Mouse (Mus musculus) midbrain, embryonic 14.5 days (tissue): ENCODE data around the gene Edn3. TPM values are rescaled to one million over a fixed set of nuclear protein-coding genes. Genes with fewer than 3 reads are reported as not detected.

Source experiments
- ATAC-seq: fragments of 200-750 bp; cut with Nextera tagmentation; 2 replicates; pipeline ENCODE4 v1.8.0; 2017; ENCODE audit warnings: moderate number of reproducible peaks, moderate library complexity; ENCODE audit not compliant: low FRiP score, low TSS enrichment
- DNase-seq: peaks from one replicate; pipeline ENCODE4 v3.0.0-alpha.2; 2015
- H3K27ac ChIP-seq: fragments of 300-500 bp; sonication (generic); replicated peaks from 2 replicates; pipeline ENCODE4 v1.5.1; 2014; ENCODE audit warnings: mild to moderate bottlenecking, low read depth, low read length, moderate library complexity
- H3K27me3 ChIP-seq: fragments of 300-500 bp; sonication (generic); 2 replicates; pipeline ENCODE4 v1.6.1; 2014; ENCODE audit warnings: low read length, control low read depth, mixed read lengths; ENCODE audit not compliant: control insufficient read depth, insufficient read depth
- H3K36me3 ChIP-seq: fragments of 300-500 bp; sonication (generic); 2 replicates; pipeline ENCODE4 v1.6.1; 2014; ENCODE audit warnings: low read length, control low read depth; ENCODE audit not compliant: control insufficient read depth, insufficient read depth
- H3K4me1 ChIP-seq: fragments of 300-500 bp; sonication (generic); 2 replicates; pipeline ENCODE4 v1.6.1; 2014; ENCODE audit warnings: mild to moderate bottlenecking, antibody characterized with exemption, low read length, control low read depth; ENCODE audit not compliant: control insufficient read depth, insufficient read depth
- H3K4me2 ChIP-seq: fragments of 300-500 bp; sonication (generic); 2 replicates; pipeline ENCODE4 v1.6.1; 2014; ENCODE audit warnings: mild to moderate bottlenecking, low read length, moderate library complexity
- H3K4me3 ChIP-seq: fragments of 300-500 bp; sonication (generic); replicated peaks from 2 replicates; pipeline ENCODE4 v1.5.1; 2014; ENCODE audit warnings: low read depth, low read length
- H3K9ac ChIP-seq: fragments of 300-500 bp; sonication (generic); replicated peaks from 2 replicates; pipeline ENCODE4 v1.6.1; 2014; ENCODE audit warnings: mild to moderate bottlenecking, low read length, moderate library complexity
- H3K9me3 ChIP-seq: fragments of 300-500 bp; sonication (generic); 2 replicates; pipeline ENCODE4 v1.6.1; 2016; ENCODE audit warnings: low read length, control low read depth, mixed read lengths; ENCODE audit not compliant: control insufficient read depth
- WGBS: fragments of 180-500 bp; shearing (Covaris S2); extraction: QIAGEN DNeasy Blood & Tissue Kit; methylation state at CpG from one replicate; pipeline ENCODE4 v1.1.7; 2014; 5-methylcytosine and 5-hydroxymethylcytosine counted together
- polyA plus RNA-seq: library from polyadenylated mRNA; unstranded; fragments of >200 nt; fragmentation: Nextera tagmentation; extraction: Ambion mirVana; gene quantifications from 2 replicates; pipeline ENCODE4 v1.2.1, GENCODE M21; 2014

The Edn3 gene
- polyA plus RNA-seq, 1 experiment from 2014 or later, result 7.6 TPM

DNA sequence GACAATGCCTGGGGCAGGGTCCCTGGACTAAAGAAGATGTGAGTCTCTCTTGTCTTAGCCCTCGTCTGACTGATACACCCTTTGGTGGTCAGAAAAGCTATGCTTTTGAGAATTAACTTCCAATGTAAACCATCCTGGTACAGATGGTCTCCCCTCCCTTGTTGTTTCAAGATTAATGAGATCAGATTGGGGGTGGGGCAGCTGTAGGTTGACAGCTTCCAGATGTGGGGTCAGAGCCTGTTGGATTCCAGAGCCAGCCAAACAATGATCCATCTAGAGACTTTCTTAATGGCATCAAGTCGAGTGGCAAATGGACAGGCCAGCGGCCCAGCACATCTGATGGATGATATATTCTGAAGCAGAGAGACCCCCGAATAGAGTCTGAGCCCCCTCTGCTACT is 48.9 kb downstream of the Edn3 start:
- no peak for ATAC-seq
- 75% methylated on average over 4 of the region's 4 CpGs for WGBS
- no peak overlapping the region for H3K4me2 ChIP-seq

DNA sequence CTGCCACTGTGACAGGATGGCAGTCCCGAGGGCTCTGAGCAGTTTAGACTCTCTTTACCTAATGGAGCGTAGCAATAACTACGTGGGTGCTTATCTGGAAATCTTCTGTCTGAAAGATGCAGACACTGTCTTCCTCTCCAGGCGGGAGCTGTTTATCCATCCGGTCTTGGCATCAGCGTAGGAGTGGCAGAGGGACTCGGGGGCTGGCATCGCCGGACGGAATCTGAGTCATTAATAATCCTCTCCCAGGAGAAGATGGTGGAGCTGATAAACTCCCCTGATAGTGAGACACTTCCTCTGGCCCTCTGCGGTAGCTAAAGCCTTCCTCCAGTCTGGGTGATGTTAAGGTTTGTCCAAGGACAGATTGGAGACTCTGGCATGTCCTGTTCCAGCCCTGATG is 52.9 kb downstream of the Edn3 start:
- Histone ChIP-seq H3K4me1 (no peaks in the 10 kb centered on the region), H3K4me2 (no peak overlapping the region), H3K36me3 (no peaks in the 10 kb centered on the region), H3K9ac (no peak overlapping the region), H3K4me3 (no peak overlapping the region), H3K9me3 (no peaks in the 10 kb centered on the region), H3K27me3 (no peaks in the 10 kb centered on the region), H3K27ac (no peak overlapping the region)
- no peak for DNase-seq
- ATAC-seq, result no peak
- WGBS, result 90% methylated on average over 11 of the region's 11 CpGs

More for the DNA sequence above, 48.9 kb downstream of the Edn3 start:
- H3K4me1 ChIP-seq, result no peaks in the 10 kb centered on the region
- H3K27me3 ChIP-seq, result no peaks in the 10 kb centered on the region
- peaks cover 5% of the 10 kb centered on the region for H3K9me3 ChIP-seq
- DNase-seq, result no peak
- no peak overlapping the region for H3K9ac ChIP-seq
- no peak overlapping the region for H3K27ac ChIP-seq
- no peak overlapping the region for H3K4me3 ChIP-seq
- H3K36me3 ChIP-seq, result no peaks in the 10 kb centered on the region

DNA sequence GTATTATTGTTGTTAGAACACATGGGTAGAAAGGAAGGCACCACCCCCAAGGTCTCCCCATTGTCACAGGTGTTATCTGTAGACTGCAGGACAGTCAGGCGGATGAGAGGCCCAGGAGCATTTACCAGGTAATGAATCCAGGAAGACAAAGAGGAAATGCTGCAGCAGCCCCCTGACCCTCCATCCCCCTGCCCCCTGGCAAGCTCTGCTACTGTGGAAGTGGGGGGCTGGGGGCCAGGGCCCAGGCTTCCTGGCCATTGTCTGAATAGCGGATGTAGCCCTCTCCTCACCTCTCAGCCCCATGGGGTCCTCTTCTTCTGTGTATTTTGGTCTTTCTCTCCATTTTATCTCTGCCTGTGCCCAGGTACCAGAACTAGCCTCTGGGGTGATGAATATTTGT is 55.7 kb downstream of the Edn3 start:
- no peak overlapping the region for H3K9ac ChIP-seq
- no peak overlapping the region for H3K4me3 ChIP-seq
- no peak overlapping the region for H3K27ac ChIP-seq
- no peaks in the 10 kb centered on the region for H3K36me3 ChIP-seq
- WGBS, result 95% methylated on average over 2 of the region's 2 CpGs
- no peak overlapping the region for H3K4me2 ChIP-seq
- no peaks in the 10 kb centered on the region for H3K9me3 ChIP-seq
- H3K27me3 ChIP-seq, result no peaks in the 10 kb centered on the region
- DNase-seq (no peak), ATAC-seq (no peak)
- H3K4me1 ChIP-seq, result no peaks in the 10 kb centered on the region

DNA sequence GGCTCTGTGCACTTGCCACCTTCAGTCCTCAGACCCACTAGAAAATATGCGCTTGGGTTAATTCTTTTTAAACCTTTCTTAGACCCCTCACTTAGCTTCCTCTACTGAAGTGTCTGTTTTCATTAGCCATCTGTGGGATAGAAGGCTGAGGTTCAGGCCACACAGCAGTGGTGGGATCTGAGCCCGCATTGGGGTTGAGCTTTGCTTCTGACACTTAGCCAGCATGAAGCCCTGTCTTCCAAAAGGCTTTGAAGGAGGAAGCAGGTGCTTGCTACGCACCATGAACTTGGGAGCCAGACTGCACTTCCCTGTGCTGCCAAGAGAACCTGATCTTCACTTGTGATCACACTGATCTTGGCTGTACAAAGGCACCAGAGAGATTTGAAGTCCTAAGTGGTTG is 59.9 kb downstream of the Edn3 start:
- no peaks in the 10 kb centered on the region for H3K27me3 ChIP-seq
- no peaks in the 10 kb centered on the region for H3K36me3 ChIP-seq
- H3K27ac ChIP-seq, result no peak overlapping the region
- H3K9ac ChIP-seq, result no peak overlapping the region
- no peaks in the 10 kb centered on the region for H3K4me1 ChIP-seq
- no peak overlapping the region for H3K4me2 ChIP-seq
- H3K4me3 ChIP-seq, result no peak overlapping the region
- no peaks in the 10 kb centered on the region for H3K9me3 ChIP-seq
- WGBS, result 89% methylated on average over 3 of the region's 3 CpGs
- DNase-seq (no peak), ATAC-seq (no peak)

DNA sequence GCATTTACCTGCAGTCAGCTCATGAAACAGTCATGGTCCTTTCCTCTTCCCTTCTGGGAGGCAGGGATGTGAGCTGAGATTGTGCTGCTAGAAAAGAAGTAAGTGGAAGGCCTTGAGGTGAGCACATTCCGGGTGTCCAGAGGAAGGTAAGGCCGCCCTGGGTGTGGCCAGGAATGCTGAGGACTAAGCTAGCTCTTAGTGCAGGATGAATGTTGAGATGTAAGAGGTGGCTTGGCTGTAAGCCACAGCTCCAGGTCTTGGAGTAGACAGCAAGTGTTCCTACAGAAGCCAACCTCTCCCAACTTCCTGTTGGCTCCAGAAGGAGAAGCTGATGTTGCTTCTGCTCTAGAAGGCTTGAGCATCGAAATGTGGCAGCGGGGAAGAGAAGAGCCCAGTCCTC is 67.4 kb downstream of the Edn3 start:
- no peak for DNase-seq
- no peaks in the 10 kb centered on the region for H3K27me3 ChIP-seq
- no peak for ATAC-seq
- H3K27ac ChIP-seq, result no peak overlapping the region
- H3K9ac ChIP-seq, result no peak overlapping the region
- 92% methylated on average over 4 of the region's 4 CpGs for WGBS
- no peak overlapping the region for H3K4me2 ChIP-seq
- H3K4me3 ChIP-seq, result no peak overlapping the region
- no peaks in the 10 kb centered on the region for H3K4me1 ChIP-seq
- H3K36me3 ChIP-seq, result no peaks in the 10 kb centered on the region
- H3K9me3 ChIP-seq, result no peaks in the 10 kb centered on the region

DNA sequence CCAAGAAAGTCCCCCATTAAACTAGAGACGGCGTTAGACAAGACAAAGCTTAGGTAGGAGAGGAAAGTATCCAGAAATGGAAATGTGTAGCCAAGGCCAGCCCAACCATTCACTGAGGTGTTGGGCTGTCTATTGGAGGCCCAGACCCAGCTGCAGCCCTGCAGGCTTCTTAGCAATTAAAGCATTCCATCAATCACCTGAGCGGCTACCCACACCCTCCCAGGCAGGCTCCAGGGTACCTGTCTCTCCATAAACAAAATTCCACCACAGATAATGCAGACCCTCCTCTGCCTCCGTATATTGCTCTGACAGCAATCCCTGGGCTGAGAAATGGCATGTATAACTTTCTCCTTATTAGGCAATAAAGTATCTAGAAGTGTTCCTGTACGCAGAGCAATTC is 73.2 kb downstream of the Edn3 start:
- no peak for DNase-seq
- ATAC-seq, result no peak
- H3K9me3 ChIP-seq, result no peaks in the 10 kb centered on the region
- no peak overlapping the region for H3K4me2 ChIP-seq
- H3K4me3 ChIP-seq, result no peak overlapping the region
- H3K27ac ChIP-seq, result no peak overlapping the region
- WGBS, result 90% methylated on average over 5 of the region's 5 CpGs
- H3K9ac ChIP-seq, result no peak overlapping the region
- no peaks in the 10 kb centered on the region for H3K27me3 ChIP-seq
- no peaks in the 10 kb centered on the region for H3K36me3 ChIP-seq
- no peaks in the 10 kb centered on the region for H3K4me1 ChIP-seq

Other genes starting within 250 kb of the Edn3 start
- not detected in 2 replicates for gene Zfp831, start 117.1 kb upstream of the Edn3 start, polyA plus RNA-seq
- not detected in 2 replicates for gene Gm14444, start 249.6 kb downstream of the Edn3 start, polyA plus RNA-seq